Mouse (Mus musculus): ENCODE data around the gene Ubtf. TPM values are rescaled to one million over a fixed set of nuclear protein-coding genes. Genes with fewer than 3 reads are reported as not detected.
"Not testable (repeated sequence)": the region's sequence is repeated elsewhere in the genome, so short reads cannot be mapped to it uniquely, and the experiment has no call there.

The Ubtf gene
- total RNA-seq (2021) = 10 to 100 TPM; 29.1 to 37.7 TPM
- long read RNA-seq, experiment 1, full-length matches to known transcripts = 5 of 19 reads
- long read RNA-seq, experiment 1, partial matches to known transcripts = 13 of 19 reads
- long read RNA-seq, experiment 1, other reads (novel, unspliced or antisense) = 1 of 19 reads
- long read RNA-seq, experiment 2, full-length matches to known transcripts = 12 of 27 reads
- long read RNA-seq, experiment 2, partial matches to known transcripts = 15 of 27 reads
- long read RNA-seq, experiment 2, other reads (novel, unspliced or antisense) = 0 of 27 reads

- intact Hi-C loops (cut with DNase I) = loop anchor here (1.0 kb wide), 1 partner anchor 88 kb away; the partner anchor contains the start of gene Slc25a39
- peak; percentile 78 to 81 for DNase-seq
Measured at GRCm38 (mm10) chr11:102319410-102319792, at the start of gene Ubtf. Ubtf (minus strand) TSS chr11:102319742.

GRCm38 (mm10) chr11:102369263-102369662 lies 49.7 kb upstream of the Ubtf start:
- intact Hi-C loops (cut with DNase I) = no loop called here

GRCm38 (mm10) chr11:102368347-102368746 lies 48.8 kb upstream of the Ubtf start:
- intact Hi-C loops (cut with DNase I) = no loop called here
- no peak for DNase-seq

More at GRCm38 (mm10) chr11:102369263-102369662, 49.7 kb upstream of the Ubtf start:
- DNase-seq = no peak

GRCm38 (mm10) chr11:102367504-102368280 lies 48.1 kb upstream of the Ubtf start:
- intact Hi-C loops (cut with DNase I) = no loop called here

GRCm38 (mm10) chr11:102366103-102366502 lies 46.6 kb upstream of the Ubtf start, which contains the start of gene Slc4a1:
Slc4a1 (minus strand) TSS chr11:102366203.
- DNase-seq; intact Hi-C loops (cut with DNase I): not testable (repeated sequence)

More at GRCm38 (mm10) chr11:102367504-102368280, 48.1 kb upstream of the Ubtf start:
- DNase-seq = no peak

- DNase-seq = no peak
- intact Hi-C loops (cut with DNase I) = no loop called here
Measured at GRCm38 (mm10) chr11:102365699-102366098, 46.2 kb upstream of the Ubtf start.

- DNase-seq = no peak
- intact Hi-C loops (cut with DNase I) = no loop called here
Measured at GRCm38 (mm10) chr11:102364570-102365371, 45.2 kb upstream of the Ubtf start.

- intact Hi-C loops (cut with DNase I) = no loop called here
- DNase-seq = no peak
Measured at GRCm38 (mm10) chr11:102363623-102364022, 44.1 kb upstream of the Ubtf start.

GRCm38 (mm10) chr11:102361776-102362495 lies 42.4 kb upstream of the Ubtf start:
- intact Hi-C loops (cut with DNase I) = no loop called here
- no peak for DNase-seq

- DNase-seq = no peak
- intact Hi-C loops (cut with DNase I) = no loop called here
Measured at GRCm38 (mm10) chr11:102358365-102358764, 38.8 kb upstream of the Ubtf start.

GRCm38 (mm10) chr11:102356636-102357350 lies 37.3 kb upstream of the Ubtf start:
- intact Hi-C loops (cut with DNase I) = no loop called here
- no peak for DNase-seq

GRCm38 (mm10) chr11:102356190-102356589 lies 36.6 kb upstream of the Ubtf start:
- no peak for DNase-seq
- intact Hi-C loops (cut with DNase I) = no loop called here

GRCm38 (mm10) chr11:102355501-102355900 lies 36.0 kb upstream of the Ubtf start:
- no peak for DNase-seq

GRCm38 (mm10) chr11:102353021-102353431 lies 33.5 kb upstream of the Ubtf start:
- intact Hi-C loops (cut with DNase I) = no loop called here

More at GRCm38 (mm10) chr11:102355501-102355900, 36.0 kb upstream of the Ubtf start:
- intact Hi-C loops (cut with DNase I) = no loop called here

GRCm38 (mm10) chr11:102352378-102352777 lies 32.8 kb upstream of the Ubtf start:
- no peak for DNase-seq
- intact Hi-C loops (cut with DNase I) = no loop called here

More at GRCm38 (mm10) chr11:102353021-102353431, 33.5 kb upstream of the Ubtf start:
- DNase-seq = no peak

GRCm38 (mm10) chr11:102350981-102351523 lies 31.5 kb upstream of the Ubtf start:
- intact Hi-C loops (cut with DNase I) = no loop called here

GRCm38 (mm10) chr11:102350416-102350815 lies 30.9 kb upstream of the Ubtf start:
- intact Hi-C loops (cut with DNase I) = no loop called here
- no peak for DNase-seq

More at GRCm38 (mm10) chr11:102350981-102351523, 31.5 kb upstream of the Ubtf start:
- no peak for DNase-seq

- DNase-seq = no peak
- intact Hi-C loops (cut with DNase I) = no loop called here
Measured at GRCm38 (mm10) chr11:102349189-102349954, 29.8 kb upstream of the Ubtf start.
